Mouse (Mus musculus): ENCODE measurements around the gene Tes.

GRCm38 (mm10) chr6:17035228-17035627 is 29.7 kb upstream of the Tes start:
- TF ChIP-seq CTCF (conservative IDR thresholded peaks at IDR 0.05 in 1 of 2, IDR thresholded peaks at IDR 0.05 in 1 of 2; ENCODE audit: low read depth in 2 of 2, low read length in 2 of 2) (no peak), HCFC1 (IDR thresholded peaks at IDR 0.05; ENCODE audit: low read depth, low read length) (no peak), NELFE (IDR thresholded peaks at IDR 0.05; ENCODE audit: low read depth, low read length) (no peak)

All from CH12.LX (cell line).